Mouse (Mus musculus) hindbrain, embryonic 12.5 days (tissue): ENCODE data around the gene Tpm4. TPM values are rescaled to one million over a fixed set of nuclear protein-coding genes. Genes with fewer than 3 reads are reported as not detected.

ENCODE experiments used
- ATAC-seq: fragments of 200-750 bp; cut with Nextera tagmentation; 2 replicates; pipeline ENCODE4 v1.8.0; 2017; ENCODE audit warnings: moderate TSS enrichment; ENCODE audit not compliant: low FRiP score
- H3K27ac ChIP-seq: fragments of 300-500 bp; sonication (generic); 2 replicates; pipeline ENCODE4 v1.5.1; 2016; ENCODE audit warnings: mild to moderate bottlenecking
- H3K27me3 ChIP-seq: fragments of 300-500 bp; sonication (generic); 2 replicates; pipeline ENCODE4 v1.6.1; 2016; ENCODE audit warnings: mild to moderate bottlenecking
- H3K36me3 ChIP-seq: fragments of 300-500 bp; sonication (generic); 2 replicates; pipeline ENCODE4 v1.6.1; 2016; ENCODE audit warnings: mild to moderate bottlenecking
- H3K4me1 ChIP-seq: fragments of 300-500 bp; sonication (generic); 2 replicates; pipeline ENCODE4 v1.6.1; 2016
- H3K4me2 ChIP-seq: fragments of 300-500 bp; sonication (generic); replicated peaks from 2 replicates; pipeline ENCODE4 v1.6.1; 2016; ENCODE audit warnings: mild to moderate bottlenecking
- H3K4me3 ChIP-seq: fragments of 300-500 bp; sonication (generic); 2 replicates; pipeline ENCODE4 v1.5.1; 2016; ENCODE audit warnings: mild to moderate bottlenecking
- H3K9ac ChIP-seq: fragments of 300-500 bp; sonication (generic); 2 replicates; pipeline ENCODE4 v1.6.1; 2016; ENCODE audit warnings: mild to moderate bottlenecking, moderate library complexity
- H3K9me3 ChIP-seq: fragments of 300-500 bp; sonication (generic); replicated peaks from 2 replicates; pipeline ENCODE4 v1.6.1; 2016; ENCODE audit warnings: mild to moderate bottlenecking
- WGBS: fragments of 180-500 bp; shearing (Covaris S2); methylation state at CpG from one replicate; pipeline ENCODE4 v1.1.7; 2016; 5-methylcytosine and 5-hydroxymethylcytosine counted together
- polyA plus RNA-seq: library from polyadenylated mRNA; unstranded; fragments of >200 nt; fragmentation: Nextera tagmentation; extraction: Ambion mirVana; gene quantifications from 2 replicates; pipeline ENCODE4 v1.2.1, GENCODE M21; 2016

Gene Tpm4
- polyA plus RNA-seq, 1 experiment from 2014 or later, result 420 TPM

- H3K4me1 ChIP-seq, result no peaks in the 10 kb centered on the region
- H3K27me3 ChIP-seq, result no peaks in the 10 kb centered on the region
- no peak overlapping the region for H3K4me3 ChIP-seq
- H3K9ac ChIP-seq, result no peak overlapping the region
- ATAC-seq, result no peak
- no peak overlapping the region for H3K4me2 ChIP-seq
- no peaks in the 10 kb centered on the region for H3K9me3 ChIP-seq
- 89% methylated on average over 3 of the region's 3 CpGs for WGBS
- peaks cover 70% of the 10 kb centered on the region for H3K36me3 ChIP-seq
- no peak overlapping the region for H3K27ac ChIP-seq
Observed at GRCm38 (mm10) chr8:72169681-72170249, 35.0 kb downstream of the Tpm4 start.

DNA sequence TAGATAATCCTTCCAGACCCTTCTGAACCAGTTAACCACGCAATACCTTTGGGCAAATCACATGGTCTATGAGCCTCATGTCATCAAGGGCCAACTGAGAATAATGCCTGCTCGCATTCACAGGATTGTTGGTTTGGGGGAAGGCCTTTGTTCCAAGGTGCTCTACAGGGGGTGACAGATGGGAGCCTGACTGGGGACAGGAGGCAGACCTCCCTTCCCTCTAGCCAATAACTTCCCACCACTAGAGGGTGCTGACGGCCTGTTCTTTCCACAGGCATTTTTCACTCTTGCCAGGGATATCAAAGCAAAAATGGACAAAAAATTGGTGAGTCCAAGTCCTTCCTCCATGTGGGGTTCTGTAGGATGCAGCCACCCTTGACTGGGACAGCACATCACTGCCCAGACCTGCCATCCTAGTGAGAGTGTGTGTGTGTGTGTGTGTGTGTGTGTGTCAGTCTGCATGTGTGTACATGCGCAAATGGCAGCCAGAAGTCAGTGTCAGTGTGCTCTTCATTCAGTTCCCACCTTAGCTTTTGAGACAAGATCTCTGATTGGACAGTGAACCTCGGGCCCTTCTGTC lies 42.7 kb downstream of the Tpm4 start:
- no peaks in the 10 kb centered on the region for H3K27me3 ChIP-seq
- H3K27ac ChIP-seq, result no peak overlapping the region
- H3K4me3 ChIP-seq, result no peak overlapping the region
- no peak overlapping the region for H3K4me2 ChIP-seq
- H3K9me3 ChIP-seq, result no peaks in the 10 kb centered on the region
- H3K4me1 ChIP-seq, result no peaks in the 10 kb centered on the region
- ATAC-seq, result peak; percentile 59
- H3K9ac ChIP-seq, result no peak overlapping the region
- 54% methylated on average over 5 of the region's 5 CpGs for WGBS
- H3K36me3 ChIP-seq, result peaks cover 95% of the 10 kb centered on the region

- Histone ChIP-seq H3K9ac (no peak overlapping the region), H3K4me3 (no peak overlapping the region), H3K4me2 (no peak overlapping the region), H3K36me3 (peaks cover 35% of the 10 kb centered on the region), H3K4me1 (no peaks in the 10 kb centered on the region), H3K27ac (no peak overlapping the region), H3K9me3 (no peaks in the 10 kb centered on the region), H3K27me3 (no peaks in the 10 kb centered on the region)
- no peak for ATAC-seq
- 79% methylated on average over 2 of the region's 2 CpGs for WGBS
Observed at GRCm38 (mm10) chr8:72183554-72184202, 48.9 kb downstream of the Tpm4 start.

DNA sequence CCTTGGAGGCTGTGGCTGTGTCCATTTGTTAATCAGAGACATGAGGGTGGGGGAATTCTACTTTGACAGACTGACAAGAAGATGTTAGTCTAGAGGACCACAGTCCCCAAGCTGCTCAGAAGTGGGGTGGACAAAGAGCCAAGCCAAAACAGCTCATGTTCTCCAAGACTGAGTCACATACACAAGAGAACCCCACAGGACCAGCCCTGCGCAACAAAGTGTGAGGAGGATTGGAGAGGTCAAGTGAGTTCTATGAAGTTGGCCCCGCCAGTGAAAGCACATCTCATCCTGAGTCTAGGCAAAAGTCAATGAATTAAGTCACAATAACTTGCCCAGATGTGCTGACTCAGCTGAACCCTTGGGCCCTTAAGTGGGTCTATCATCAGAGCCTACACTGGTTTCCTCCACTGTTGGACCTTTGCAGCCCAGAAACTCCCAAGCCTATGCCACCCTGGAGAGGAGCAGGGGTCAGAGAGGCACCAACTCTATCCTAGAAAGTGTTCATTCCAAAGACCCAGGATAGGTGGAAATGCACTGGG lies 53.1 kb downstream of the Tpm4 start:
- no peak overlapping the region for H3K4me3 ChIP-seq
- ATAC-seq, result no peak
- 83% methylated on average over 2 of the region's 2 CpGs for WGBS
- H3K4me2 ChIP-seq, result no peak overlapping the region
- H3K27me3 ChIP-seq, result no peaks in the 10 kb centered on the region
- no peaks in the 10 kb centered on the region for H3K9me3 ChIP-seq
- H3K9ac ChIP-seq, result no peak overlapping the region
- H3K27ac ChIP-seq, result no peak overlapping the region
- no peaks in the 10 kb centered on the region for H3K36me3 ChIP-seq
- H3K4me1 ChIP-seq, result no peaks in the 10 kb centered on the region

- Histone ChIP-seq H3K9ac (no peak within 1 kb of the TSS), H3K27me3 (no peaks in the 10 kb centered on the region), H3K9me3 (no peaks in the 10 kb centered on the region), H3K27ac (no peak within 1 kb of the TSS), H3K36me3 (no peaks in the 10 kb centered on the region), H3K4me3 (no peak within 1 kb of the TSS), H3K4me2 (no peak within 1 kb of the TSS), H3K4me1 (no peaks in the 10 kb centered on the region)
- no peak for ATAC-seq
- WGBS, result 70% methylated on average over 12 of the region's 12 CpGs
Observed at GRCm38 (mm10) chr8:72189417-72190214, 54.8 kb downstream of the Tpm4 start, which contains the start of gene Hsh2d. Hsh2d (plus strand) TSS chr8:72189638.

- WGBS, result 86% methylated on average over 2 of the region's 2 CpGs
- Histone ChIP-seq H3K27me3 (no peaks in the 10 kb centered on the region), H3K4me3 (no peak overlapping the region), H3K9ac (no peak overlapping the region), H3K27ac (no peak overlapping the region), H3K4me1 (no peaks in the 10 kb centered on the region), H3K9me3 (no peaks in the 10 kb centered on the region), H3K4me2 (no peak overlapping the region), H3K36me3 (no peaks in the 10 kb centered on the region)
- ATAC-seq, result no peak
Observed at GRCm38 (mm10) chr8:72190215-72190539, 55.4 kb downstream of the Tpm4 start.

DNA sequence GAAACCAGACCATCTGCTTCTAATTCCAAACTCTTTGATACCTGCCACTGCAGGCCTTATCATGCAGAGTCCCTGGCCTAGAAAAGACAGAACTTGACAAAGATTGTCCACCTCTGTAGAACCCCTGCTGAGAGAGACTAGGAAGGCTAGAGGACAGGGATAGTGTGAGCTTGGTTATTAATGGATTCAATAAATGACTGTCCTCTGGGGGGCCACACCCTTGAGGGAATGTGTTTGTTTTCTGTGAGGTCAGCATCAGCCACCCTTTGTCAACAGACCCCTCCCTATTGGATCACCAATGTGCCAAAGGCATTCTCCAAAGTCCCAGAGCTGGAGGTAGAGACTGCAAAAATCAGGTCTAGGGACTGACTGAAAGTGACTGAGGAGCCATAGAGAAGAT lies 57.3 kb downstream of the Tpm4 start:
- H3K9me3 ChIP-seq, result no peaks in the 10 kb centered on the region
- H3K4me3 ChIP-seq, result no peak overlapping the region
- H3K27ac ChIP-seq, result no peak overlapping the region
- H3K27me3 ChIP-seq, result no peaks in the 10 kb centered on the region
- no peaks in the 10 kb centered on the region for H3K4me1 ChIP-seq
- no peak overlapping the region for H3K9ac ChIP-seq
- H3K36me3 ChIP-seq, result no peaks in the 10 kb centered on the region
- H3K4me2 ChIP-seq, result no peak overlapping the region
- ATAC-seq, result no peak

GRCm38 (mm10) chr8:72197997-72198396 lies 63.2 kb downstream of the Tpm4 start:
- H3K4me2 ChIP-seq, result no peak overlapping the region
- H3K27me3 ChIP-seq, result no peaks in the 10 kb centered on the region; the same call in 1 of the 2 replicates
- WGBS, result 60% methylated on average over 8 of the region's 8 CpGs
- H3K4me3 ChIP-seq, result no peak overlapping the region
- H3K27ac ChIP-seq, result no peak overlapping the region
- no peaks in the 10 kb centered on the region for H3K4me1 ChIP-seq
- no peak for ATAC-seq
- H3K36me3 ChIP-seq, result no peaks in the 10 kb centered on the region
- no peak overlapping the region for H3K9ac ChIP-seq
- peaks cover 10% of the 10 kb centered on the region for H3K9me3 ChIP-seq

Other genes with a start within 250 kb of the Tpm4 start
- 13.0 and 13.6 TPM in 2 replicates for gene Zfp882, start 226.4 kb upstream of the Tpm4 start, polyA plus RNA-seq
- 35.5 and 36.3 TPM in 2 replicates for gene Zfp617, start 226.3 kb upstream of the Tpm4 start, polyA plus RNA-seq
- 17.5 and 17.8 TPM in 2 replicates for gene Zfp961, start 183.9 kb upstream of the Tpm4 start, polyA plus RNA-seq
- gene Cyp4f18, start 125.3 kb upstream of the Tpm4 start, polyA plus RNA-seq, result 0.27 and 0.94 TPM in 2 replicates
- not detected in 2 replicates for gene Olfr372, start 93.8 kb upstream of the Tpm4 start, polyA plus RNA-seq
- not detected in 2 replicates for gene Olfr373, start 51.8 kb upstream of the Tpm4 start, polyA plus RNA-seq
- not detected in 2 replicates for gene Olfr374, start 27.9 kb upstream of the Tpm4 start, polyA plus RNA-seq
- 111 and 115 TPM in 2 replicates for gene Rab8a, start 26.2 kb downstream of the Tpm4 start, polyA plus RNA-seq
- gene Hsh2d, start 54.7 kb downstream of the Tpm4 start, polyA plus RNA-seq, result not detected in 2 replicates
- not detected in 2 replicates for gene Cib3, start 77.9 kb downstream of the Tpm4 start, polyA plus RNA-seq
- not detected in 2 replicates for gene Gm11034, start 78.7 kb downstream of the Tpm4 start, polyA plus RNA-seq
- gene Fam32a, start 84.8 kb downstream of the Tpm4 start, polyA plus RNA-seq, result 85.6 and 94.3 TPM in 2 replicates
- 194 and 197 TPM in 2 replicates for gene Ap1m1, start 105.0 kb downstream of the Tpm4 start, polyA plus RNA-seq
- gene Gm10282, start 170.3 kb downstream of the Tpm4 start, polyA plus RNA-seq, result 19.1 and 21.2 TPM in 2 replicates
- gene Klf2, start 184.1 kb downstream of the Tpm4 start, polyA plus RNA-seq, result 9.4 and 10.3 TPM in 2 replicates